Mouse (Mus musculus): ENCODE results near the gene Orai1.
"Not testable (repeated sequence)": the region's sequence is repeated elsewhere in the genome, so short reads cannot be mapped to it uniquely, and the experiment has no call there.

Orai1 gene

GRCm38 (mm10) chr5:123014753-123015701 is at the start of gene Orai1:
Orai1 (plus strand) TSS chr5:123015074.
- peak; percentile 99 for DNase-seq (ENCODE audit: low read depth, low spot score)

GRCm38 (mm10) chr5:122965427-122965826 is 49.4 kb upstream of the Orai1 start:
- peak; percentile 83 for DNase-seq (ENCODE audit: low read depth, low spot score)

GRCm38 (mm10) chr5:122968322-122968721 is 46.6 kb upstream of the Orai1 start:
- peak; percentile 83 for DNase-seq (ENCODE audit: low read depth, low spot score)

- no peak for DNase-seq (ENCODE audit: low read depth, low spot score)
Observed at GRCm38 (mm10) chr5:122970056-122970455, 44.8 kb upstream of the Orai1 start.

- DNase-seq (ENCODE audit: low read depth, low spot score): peak; percentile 72
Observed at GRCm38 (mm10) chr5:122971438-122971837, 43.4 kb upstream of the Orai1 start.

GRCm38 (mm10) chr5:122972116-122972515 is 42.8 kb upstream of the Orai1 start:
- DNase-seq (ENCODE audit: low read depth, low spot score): peak; percentile 94

- not testable (repeated sequence) for DNase-seq (ENCODE audit: low read depth, low spot score)
Observed at GRCm38 (mm10) chr5:122974701-122975100, 40.2 kb upstream of the Orai1 start.

GRCm38 (mm10) chr5:122978970-122979369 is 35.9 kb upstream of the Orai1 start:
- no peak for DNase-seq (ENCODE audit: low read depth, low spot score)

GRCm38 (mm10) chr5:122984483-122984882 is 30.4 kb upstream of the Orai1 start:
- no peak for DNase-seq (ENCODE audit: low read depth, low spot score)

- DNase-seq (ENCODE audit: low read depth, low spot score): no peak
Observed at GRCm38 (mm10) chr5:122985276-122985675, 29.6 kb upstream of the Orai1 start.

- DNase-seq (ENCODE audit: low read depth, low spot score): no peak
Observed at GRCm38 (mm10) chr5:122986091-122986493, 28.8 kb upstream of the Orai1 start.

GRCm38 (mm10) chr5:122987211-122988020 is 27.5 kb upstream of the Orai1 start:
- peak; percentile 61 for DNase-seq (ENCODE audit: low read depth, low spot score)

GRCm38 (mm10) chr5:122988021-122988751 is 26.7 kb upstream of the Orai1 start:
- DNase-seq (ENCODE audit: low read depth, low spot score): peak; percentile 68

- peak; percentile 86 for DNase-seq (ENCODE audit: low read depth, low spot score)
Observed at GRCm38 (mm10) chr5:122989001-122989525, 25.8 kb upstream of the Orai1 start.

GRCm38 (mm10) chr5:122989551-122990330 is 25.1 kb upstream of the Orai1 start, which contains the start of gene Kdm2b:
Kdm2b (minus strand) TSS chr5:122989823.
- DNase-seq (ENCODE audit: low read depth, low spot score): peak; percentile 67

- peak; percentile 45 for DNase-seq (ENCODE audit: low read depth, low spot score)
Observed at GRCm38 (mm10) chr5:122990411-122991160, 24.3 kb upstream of the Orai1 start.

- no peak for DNase-seq (ENCODE audit: low read depth, low spot score)
Observed at GRCm38 (mm10) chr5:122991350-122992004, 23.4 kb upstream of the Orai1 start.

GRCm38 (mm10) chr5:122993811-122994210 is 21.1 kb upstream of the Orai1 start:
- no peak for DNase-seq (ENCODE audit: low read depth, low spot score)

- DNase-seq (ENCODE audit: low read depth, low spot score): peak; percentile 92
Observed at GRCm38 (mm10) chr5:122994303-122994846, 20.5 kb upstream of the Orai1 start.

All from brain, adult 2 months (tissue).